Mouse (Mus musculus): ENCODE results near the gene Socs2.

GRCm38 (mm10) chr10:95369190-95369589, 47.8 kb downstream of the Socs2 start:
- TF ChIP-seq POLR2A (IDR thresholded peaks at IDR 0.05; ENCODE audit: insufficient read depth, low read length) (no peak), CTCF (IDR thresholded peaks at IDR 0.05; ENCODE audit: low read depth, low read length) (no peak), EP300 (IDR thresholded peaks at IDR 0.05; ENCODE audit: insufficient read depth, low read depth, low read length) (no peak)

Data from ES-Bruce4 (cell line).